Mouse (Mus musculus): ENCODE measurements around the gene Bnipl. TPM values are rescaled to one million over a fixed set of nuclear protein-coding genes. Genes with fewer than 3 reads are reported as not detected.
"Not testable (repeated sequence)": the region's sequence is repeated elsewhere in the genome, so short reads cannot be mapped to it uniquely, and the experiment has no call there.

The Bnipl gene
- total RNA-seq, 2 experiments from 2014 or later, result not detected

DNA sequence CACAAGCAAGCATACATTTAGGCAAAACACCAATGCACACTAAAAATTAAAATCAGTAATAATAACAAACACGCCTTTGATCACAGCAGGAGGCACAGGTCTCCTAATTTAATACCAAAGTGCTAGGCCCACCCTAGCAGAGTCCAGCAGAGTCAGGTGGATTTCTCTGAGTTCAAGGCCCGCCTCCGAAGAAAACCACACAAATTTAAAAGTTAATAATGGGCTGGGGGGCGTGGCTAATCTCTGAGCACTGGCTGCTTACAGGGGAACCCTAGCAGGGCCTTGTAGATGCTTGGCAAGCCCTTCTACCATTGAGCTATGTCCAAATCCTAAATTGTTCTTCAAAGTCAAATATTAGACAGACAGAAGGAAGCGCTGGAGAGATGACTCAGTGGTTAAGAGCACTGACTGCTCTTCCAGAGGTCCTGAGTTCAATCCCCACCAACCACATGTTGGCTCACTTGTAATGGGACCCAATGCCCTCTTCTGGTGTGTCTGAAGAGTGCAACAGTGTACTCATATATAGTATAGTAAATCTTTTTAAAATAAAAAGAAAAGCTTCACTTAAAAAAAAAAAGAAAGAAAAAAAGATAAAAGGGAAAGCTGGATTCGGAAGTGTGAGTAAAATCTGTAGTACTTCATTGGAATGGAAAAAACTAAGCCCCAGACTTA, 32.4 kb downstream of the Bnipl start:
- intact Hi-C loops (cut with DNase I), result loop anchor here (5.0 kb wide), 1 partner anchor 44 kb away; no protein-coding TSS in a partner anchor
- DNase-seq (ENCODE audit: low spot score), result no peak

DNA sequence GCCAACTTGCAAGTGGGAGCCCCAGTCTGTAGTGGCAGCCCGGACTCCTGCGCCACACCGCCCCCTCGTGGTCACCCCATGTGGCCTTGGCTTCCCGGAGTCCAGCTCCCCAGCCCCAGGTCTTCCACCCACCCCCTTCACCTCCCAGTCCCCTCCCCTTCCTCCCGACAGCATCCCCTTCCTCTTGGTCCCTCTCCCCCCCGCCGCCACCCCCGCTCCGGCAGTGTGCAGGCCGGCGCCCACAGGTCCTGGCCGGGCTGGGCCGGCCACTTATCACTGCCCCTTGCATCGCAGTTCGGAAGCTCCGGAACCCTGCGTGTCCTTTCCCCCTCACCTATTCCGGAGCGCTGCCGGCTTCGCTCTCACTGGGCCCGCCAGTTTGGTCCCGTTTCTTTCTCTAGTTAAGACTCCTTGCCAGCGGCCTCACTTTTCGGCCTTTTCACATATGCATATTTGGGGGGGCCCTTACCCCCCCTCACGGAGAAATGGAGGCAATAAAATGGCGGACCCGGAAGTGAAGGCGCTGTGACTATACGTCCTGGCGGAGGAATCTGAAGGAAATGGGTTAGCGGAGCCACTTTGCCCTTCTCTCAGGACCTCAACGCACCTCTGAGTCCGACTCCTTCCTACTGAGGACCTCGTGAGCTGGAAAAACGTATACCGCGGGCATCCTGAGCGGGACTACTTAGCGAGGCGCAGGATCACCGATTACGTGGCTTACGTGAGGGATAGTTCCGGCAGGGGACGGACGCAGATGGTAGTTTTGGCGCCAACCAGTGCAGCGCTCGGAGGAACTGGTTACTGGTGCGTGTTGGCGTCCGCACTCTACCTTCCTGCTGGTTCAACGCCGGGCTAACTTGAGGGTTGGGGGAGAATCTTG, 33.5 kb downstream of the Bnipl start, which contains the start of gene Gabpb2:
TSS of gene Gabpb2 (minus strand) at position 662 of the 880 bp plus-strand sequence.
- DNase-seq (ENCODE audit: low spot score), result peak; percentile 91
- intact Hi-C loops (cut with DNase I), result loop anchor here (1.0 to 5.0 kb wide), 4 partner anchors 11 to 75 kb away; partner anchors contain the start of genes Cdc42se1, Mindy1 and Tnfaip8l2

DNA sequence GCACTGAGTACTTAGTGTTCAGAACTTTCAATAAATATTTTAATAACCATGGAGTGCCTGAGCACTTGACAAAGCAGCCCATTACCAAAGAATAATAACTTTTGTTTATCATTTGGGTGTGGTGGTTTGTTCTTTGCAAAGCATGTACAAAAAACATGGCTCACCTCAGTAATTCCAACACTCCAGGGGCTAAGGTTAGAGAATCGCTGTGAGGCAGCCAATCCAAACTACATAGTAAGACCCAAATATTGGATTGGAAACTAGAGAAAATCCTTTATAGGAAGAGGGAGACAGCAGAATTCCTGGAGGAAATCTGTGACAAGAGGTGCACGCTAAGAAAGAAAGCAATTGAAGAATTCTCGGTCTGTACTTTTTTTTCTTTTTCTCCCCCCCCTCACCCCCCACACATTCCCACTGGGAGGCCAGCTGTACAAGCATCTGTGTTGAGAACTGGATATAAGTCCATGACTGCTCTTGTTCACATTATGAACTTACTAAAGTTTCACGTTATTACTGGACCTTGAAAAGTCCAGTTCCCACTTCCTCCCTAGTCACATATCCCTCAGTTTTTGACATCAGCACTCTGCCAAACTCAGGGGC, 34.2 kb downstream of the Bnipl start:
- intact Hi-C loops (cut with DNase I), result loop anchor here (1.0 to 5.0 kb wide), 4 partner anchors 12 to 74 kb away; partner anchors contain the start of genes Cdc42se1, Mindy1 and Tnfaip8l2
- DNase-seq (ENCODE audit: low spot score), result no peak

DNA sequence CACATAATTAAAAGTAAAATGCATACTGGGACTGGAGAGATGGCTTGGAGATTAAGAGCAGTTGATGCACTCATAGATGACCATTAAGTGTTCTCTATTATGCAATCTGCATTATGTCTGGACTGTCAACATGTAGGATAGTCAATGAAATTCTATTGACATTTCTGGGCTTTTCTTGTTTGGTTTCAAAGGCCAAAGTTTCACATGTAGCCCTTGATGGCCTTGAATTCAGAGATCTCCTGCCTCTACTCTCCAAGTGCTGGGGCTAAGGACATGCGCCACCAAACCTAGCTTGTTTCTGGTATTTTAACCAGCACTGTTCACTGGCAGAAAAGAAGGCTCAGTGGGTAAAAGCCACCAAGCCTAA, 37.4 kb downstream of the Bnipl start:
- no peak for DNase-seq (ENCODE audit: low spot score)
- intact Hi-C loops (cut with DNase I), result no loop called here

DNA sequence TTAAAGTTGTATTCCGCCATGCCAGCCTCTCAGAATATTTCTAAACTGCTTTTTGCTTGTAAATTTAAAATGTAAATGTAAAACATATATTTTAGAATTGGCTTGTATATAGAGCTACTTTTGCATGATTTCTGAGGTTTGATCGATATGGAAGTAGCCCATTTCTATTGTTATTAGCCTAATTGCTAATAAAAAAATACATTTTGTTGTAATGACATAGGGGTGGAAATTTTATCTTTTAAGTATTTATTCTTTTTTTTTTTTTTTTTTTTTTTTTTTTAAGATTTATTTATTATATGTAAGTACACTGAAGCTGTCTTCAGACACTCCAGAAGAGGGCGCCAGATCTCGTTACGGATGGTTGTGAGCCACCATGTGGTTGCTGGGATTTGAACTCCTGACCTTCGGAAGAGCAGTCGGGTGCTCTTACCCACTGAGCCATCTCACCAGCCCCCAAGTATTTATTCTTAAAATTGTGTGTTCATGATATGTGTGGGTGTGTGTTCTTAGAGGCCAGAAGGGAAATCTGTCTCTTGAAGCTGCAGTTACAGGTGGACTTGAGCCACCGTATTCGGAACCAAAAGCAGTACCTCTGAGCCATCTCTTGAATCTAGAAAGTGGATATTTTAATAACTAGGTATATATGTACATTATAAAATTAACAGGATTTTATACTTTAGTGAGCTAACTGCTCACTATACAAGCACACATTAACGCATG, 37.9 kb downstream of the Bnipl start:
- DNase-seq (ENCODE audit: low spot score); intact Hi-C loops (cut with DNase I): not testable (repeated sequence)

DNA sequence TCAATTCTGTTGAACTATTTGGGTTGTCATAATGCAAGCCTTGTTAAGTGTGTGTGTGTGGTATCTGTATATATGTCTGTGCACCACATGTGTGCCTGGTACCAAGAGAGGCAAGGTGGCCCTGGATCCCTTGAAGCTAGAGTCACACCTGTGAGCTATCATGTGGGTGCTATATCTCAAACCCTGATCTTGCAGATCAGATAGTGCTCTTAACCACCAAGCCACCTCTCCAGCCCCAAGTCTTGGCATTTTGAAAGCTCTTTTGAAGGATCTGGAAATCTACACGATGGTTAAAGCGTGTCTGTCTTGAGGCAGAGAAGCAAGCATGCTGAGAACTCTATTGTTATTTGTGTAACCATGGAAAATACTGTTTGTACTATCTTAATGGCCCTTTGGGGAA, 40.4 kb downstream of the Bnipl start:
- no peak for DNase-seq (ENCODE audit: low spot score)
- intact Hi-C loops (cut with DNase I), result no loop called here

DNA sequence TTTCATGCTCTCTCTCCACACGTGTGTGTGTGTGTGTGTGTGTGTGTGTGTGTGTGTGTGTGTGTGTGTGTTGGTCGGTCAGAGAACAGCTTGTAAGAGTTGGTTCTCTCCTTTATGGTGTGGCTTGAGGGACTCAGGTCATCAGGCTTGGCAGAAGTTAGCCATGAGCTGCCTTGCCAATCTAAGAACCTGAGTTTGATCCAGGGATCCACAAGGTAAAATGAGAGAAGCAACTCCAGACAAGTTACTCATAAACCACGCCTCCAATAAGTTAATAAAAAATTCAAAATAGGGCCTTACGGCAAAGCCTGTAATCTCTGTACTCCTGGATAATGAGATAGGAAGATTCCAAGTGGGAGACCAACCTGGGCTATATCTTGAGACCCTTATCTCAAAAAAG, 42.7 kb downstream of the Bnipl start:
- intact Hi-C loops (cut with DNase I), result no loop called here
- no peak for DNase-seq (ENCODE audit: low spot score)

DNA sequence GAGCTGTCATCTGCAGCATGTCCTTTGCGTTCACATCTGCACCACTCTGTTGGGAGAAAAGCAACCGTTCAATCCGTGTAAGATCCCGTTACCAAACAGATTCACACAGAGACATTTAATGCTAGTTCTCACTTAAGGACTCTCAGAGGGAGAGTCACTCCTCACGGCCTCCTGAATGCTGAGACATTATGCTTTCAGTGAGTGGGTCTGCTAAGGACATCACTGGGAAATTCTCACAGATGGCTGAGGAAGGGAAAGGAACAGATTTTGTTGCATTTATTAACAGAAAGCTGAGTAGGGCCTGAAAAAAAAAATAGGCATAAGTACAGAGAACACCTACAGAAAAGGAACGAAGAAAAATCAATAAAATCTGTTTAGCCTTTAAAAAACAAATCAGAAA, 47.1 kb downstream of the Bnipl start:
- no peak for DNase-seq (ENCODE audit: low spot score)
- intact Hi-C loops (cut with DNase I), result no loop called here

DNA sequence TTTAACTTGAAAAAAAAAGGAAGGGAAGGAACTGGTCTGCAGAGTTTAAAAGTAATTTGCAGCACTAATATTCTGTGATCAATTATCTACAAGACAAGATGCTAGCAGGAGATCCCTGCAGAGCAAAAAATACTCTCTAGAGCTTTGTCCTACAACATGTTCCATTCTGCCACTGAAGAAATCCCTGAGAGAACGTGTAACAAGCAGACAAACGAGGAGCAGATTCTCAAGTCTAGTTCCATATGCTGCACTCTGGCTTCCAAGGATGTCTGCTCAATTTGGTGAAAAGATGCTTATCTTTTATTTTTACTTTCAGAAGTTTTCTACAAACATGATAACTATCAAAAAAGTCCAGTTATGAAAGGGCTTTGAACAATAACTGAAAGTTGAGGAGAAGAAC, 50.4 kb downstream of the Bnipl start:
- no peak for DNase-seq (ENCODE audit: low spot score)
- intact Hi-C loops (cut with DNase I), result no loop called here

DNA sequence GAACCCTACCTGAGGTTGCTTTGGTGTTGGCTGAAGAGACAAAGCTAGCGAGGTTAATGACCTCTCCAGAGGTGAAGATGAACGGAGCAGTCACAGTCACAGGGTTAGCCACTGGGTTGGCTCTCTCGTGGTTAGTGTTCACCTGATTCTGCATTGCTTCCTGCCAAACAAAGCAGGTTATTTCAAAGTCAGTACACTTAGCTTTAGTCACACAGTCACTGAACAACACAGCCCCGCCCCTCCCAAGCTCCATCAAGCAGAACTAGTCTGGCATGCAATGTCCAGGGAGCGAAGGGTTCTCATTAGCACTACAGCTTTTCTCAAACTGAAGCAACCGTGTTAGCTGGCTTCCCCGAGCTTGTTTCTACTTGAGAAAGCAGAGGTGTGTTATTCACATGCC, 50.9 kb downstream of the Bnipl start:
- intact Hi-C loops (cut with DNase I), result no loop called here
- DNase-seq (ENCODE audit: low spot score), result no peak

DNA sequence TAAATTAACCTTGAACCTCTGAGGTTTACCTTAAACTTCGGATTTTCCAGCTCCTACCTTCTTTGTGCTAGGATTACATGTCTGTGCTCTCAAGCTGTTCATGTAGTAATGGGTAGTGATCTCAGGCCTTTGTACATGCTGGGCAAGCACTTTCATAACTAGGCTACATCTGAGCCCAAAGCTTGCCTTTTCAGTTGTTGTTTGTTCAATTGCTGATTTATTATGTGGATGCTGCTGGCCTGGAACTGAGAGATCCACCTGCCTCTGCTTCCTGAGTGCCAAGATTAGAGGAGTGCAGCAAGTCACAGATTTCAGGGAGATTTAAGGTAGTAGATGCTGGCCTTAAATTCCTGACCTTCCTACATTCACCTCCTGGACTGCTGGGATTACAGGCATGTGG, 51.9 kb downstream of the Bnipl start:
- intact Hi-C loops (cut with DNase I), result no loop called here

DNA sequence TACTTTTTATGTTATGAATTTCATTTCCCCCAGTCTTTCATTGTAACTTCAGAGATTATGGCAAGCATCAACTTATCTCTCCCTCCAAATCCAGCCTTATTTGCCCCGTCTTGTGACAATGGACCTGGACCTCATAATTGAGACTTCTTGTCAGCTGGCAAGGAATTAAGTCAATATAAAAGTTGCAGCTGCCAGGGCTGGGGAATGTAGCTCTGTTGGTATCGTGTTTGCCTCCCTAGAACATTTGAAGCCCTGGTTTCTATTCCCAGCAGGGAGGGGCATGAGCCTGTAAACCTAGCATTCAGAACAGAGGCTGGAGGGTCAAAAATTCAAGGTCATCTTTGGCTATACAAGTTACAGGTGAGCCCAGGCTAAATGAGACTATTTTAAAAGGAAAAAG, 55.2 kb downstream of the Bnipl start:
- intact Hi-C loops (cut with DNase I), result no loop called here
- no peak for DNase-seq (ENCODE audit: low spot score)

More for the DNA sequence above, 51.9 kb downstream of the Bnipl start:
- no peak for DNase-seq (ENCODE audit: low spot score)

DNA sequence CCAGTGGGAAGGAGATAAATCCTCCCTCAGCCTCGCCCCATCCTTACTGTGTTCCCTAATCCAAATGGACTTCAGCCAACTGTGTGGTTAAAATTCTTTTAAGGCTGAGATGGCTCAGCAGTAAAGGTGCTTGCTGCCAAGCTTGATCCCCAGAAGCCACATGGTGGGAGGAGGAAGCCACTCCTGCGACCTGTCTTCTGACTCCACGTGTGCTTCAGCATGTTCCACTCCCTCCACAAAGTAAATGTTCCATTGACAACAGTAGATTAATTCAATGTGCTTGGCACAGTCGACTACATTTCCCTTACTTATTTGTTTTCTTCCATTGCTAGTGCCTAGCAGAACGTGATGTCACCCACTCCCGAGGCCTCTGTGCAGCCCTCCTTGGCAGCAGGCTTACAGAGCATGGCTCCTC, 56.3 kb downstream of the Bnipl start:
- no peak for DNase-seq (ENCODE audit: low spot score)
- intact Hi-C loops (cut with DNase I), result no loop called here

Other genes with a start within 250 kb of the Bnipl start
- gene Zfp687, start 235.7 kb downstream of the Bnipl start, total RNA-seq (2021), result 10 to 100 TPM; 10.8 to 11.1 TPM
- gene Psmd4, start 208.6 kb downstream of the Bnipl start, total RNA-seq (2021), result 100 to 1,000 TPM; 119 to 129 TPM
- 10 to 100 TPM; 14.2 to 15.2 TPM for gene Pip5k1a, start 144.3 kb downstream of the Bnipl start, total RNA-seq (2021)
- gene Vps72, start 140.2 kb downstream of the Bnipl start, total RNA-seq (2021), result 10 to 100 TPM; 31.3 to 32.2 TPM
- 10 to 100 TPM; 17.3 to 24.5 TPM for gene Tmod4, start 126.7 kb downstream of the Bnipl start, total RNA-seq (2021)
- 10 to 100 TPM; 28.3 to 31.4 TPM for gene Scnm1, start 117.2 kb downstream of the Bnipl start, total RNA-seq (2021)
- 1 to 10 TPM; 6.7 to 7.9 TPM for gene Lysmd1, start 117.1 kb downstream of the Bnipl start, total RNA-seq (2021)
- gene Tnfaip8l2, start 108.8 kb downstream of the Bnipl start, total RNA-seq (2021), result 1 to 10 TPM; 2.0 to 2.1 TPM
- 1 to 10 TPM; 7.3 to 9.4 TPM for gene Sema6c, start 90.7 kb downstream of the Bnipl start, total RNA-seq (2021)
- 10 to 100 TPM; 12.7 to 14.1 TPM for gene Gabpb2, start 33.3 kb downstream of the Bnipl start, total RNA-seq (2021)
- 10 to 100 TPM; 19.9 to 26.0 TPM for gene Cdc42se1, start 22.5 kb downstream of the Bnipl start, total RNA-seq (2021)
- 1 to 10 TPM; 6.6 to 7.5 TPM for gene Mllt11, start 19.0 kb downstream of the Bnipl start, total RNA-seq (2021)
- not detected for gene Gm128, start 9.6 kb downstream of the Bnipl start, total RNA-seq (2021)
- 10 to 100 TPM; 20.2 to 23.4 TPM for gene Mindy1, start 30.2 kb upstream of the Bnipl start, total RNA-seq (2021)
- 10 to 100 TPM; 22.1 to 22.8 TPM for gene Prune1, start 30.9 kb upstream of the Bnipl start, total RNA-seq (2021)
- under 1 TPM; 0.52 to 0.59 TPM for gene Anxa9, start 56.0 kb upstream of the Bnipl start, total RNA-seq (2021)
- 10 to 100 TPM; 35.9 to 40.4 TPM for gene Cers2, start 63.6 kb upstream of the Bnipl start, total RNA-seq (2021)
- gene Setdb1, start 106.0 kb upstream of the Bnipl start, total RNA-seq (2021), result 10 to 100 TPM; 11.2 to 11.4 TPM
- not detected for gene 4930558C23Rik, start 151.6 kb upstream of the Bnipl start, total RNA-seq (2021)
- 10 to 100 TPM; 40.8 to 43.6 TPM for gene Arnt, start 183.2 kb upstream of the Bnipl start, total RNA-seq (2021)
- gene Ctsk, start 248.1 kb upstream of the Bnipl start, total RNA-seq (2021), result 10 to 100 TPM in 1 of 2 experiments, 1 to 10 TPM in 1; 8.7 to 10.9 TPM